Mouse (Mus musculus): ENCODE measurements around the gene Cpne7.
A peak's percentile ranks its signal among the peaks of the same experiment; 100 is the strongest.
"Not testable (repeated sequence)": the region's sequence is repeated elsewhere in the genome, so short reads cannot be mapped to it uniquely, and the experiment has no call there.

The Cpne7 gene

DNA sequence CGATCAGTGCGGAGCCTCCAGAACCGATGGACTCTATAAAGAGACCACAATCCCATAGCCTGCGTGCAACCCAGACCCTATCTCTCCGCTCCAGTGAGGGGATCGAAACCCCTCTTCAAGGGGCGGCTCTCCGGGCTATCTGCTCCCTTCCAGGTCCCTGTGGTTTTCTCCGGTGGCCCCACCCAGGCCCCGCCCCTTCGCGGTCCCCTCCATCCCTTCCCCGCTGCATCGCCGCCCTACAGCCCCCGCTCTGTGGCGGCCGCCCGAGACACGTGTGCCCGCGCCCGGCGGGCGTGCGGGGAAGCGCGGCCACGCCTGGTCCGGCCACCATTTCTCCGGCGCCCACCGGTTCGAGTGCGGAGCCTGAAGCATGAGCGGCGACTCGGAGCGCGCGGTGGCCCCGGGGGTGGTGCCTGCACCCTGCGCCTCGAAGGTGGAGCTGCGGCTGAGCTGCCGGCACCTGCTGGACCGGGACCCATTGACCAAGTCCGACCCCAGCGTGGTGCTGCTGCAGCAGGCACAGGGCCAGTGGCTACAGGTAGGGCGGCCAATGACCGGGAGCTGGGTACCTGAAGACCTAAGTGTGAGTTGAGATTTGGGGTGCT lies at the start of gene Cpne7:
Gene Cpne7 (plus strand): TSS at position 248 of the 605 bp plus-strand sequence.
- no peak for DNase-seq

GRCm38 (mm10) chr8:123071176-123071575 lies 46.0 kb upstream of the Cpne7 start:
- DNase-seq = peak; percentile 20 to 51

DNA sequence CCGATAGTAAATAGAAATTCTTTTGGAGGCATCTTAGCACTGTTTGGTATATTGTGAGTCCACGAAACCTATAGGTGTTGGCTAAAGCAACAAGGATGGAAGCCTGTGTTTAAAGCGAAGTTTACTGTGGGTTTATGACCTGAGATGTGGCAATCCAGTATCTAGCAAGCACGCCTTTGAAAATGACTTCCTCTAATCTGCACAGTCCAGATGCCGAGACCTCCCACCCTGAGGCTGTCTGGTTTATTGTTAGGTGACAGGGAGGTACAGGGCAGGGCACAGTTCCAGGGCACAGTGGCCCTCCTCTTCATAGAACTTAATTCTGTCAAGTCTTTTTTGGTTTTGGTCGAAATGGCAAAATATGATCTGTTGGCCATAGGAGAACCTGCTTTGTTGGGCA lies 40.0 kb upstream of the Cpne7 start:
- no peak for DNase-seq

- DNase-seq = no peak
Observed at GRCm38 (mm10) chr8:123082993-123083392, 34.2 kb upstream of the Cpne7 start.

DNA sequence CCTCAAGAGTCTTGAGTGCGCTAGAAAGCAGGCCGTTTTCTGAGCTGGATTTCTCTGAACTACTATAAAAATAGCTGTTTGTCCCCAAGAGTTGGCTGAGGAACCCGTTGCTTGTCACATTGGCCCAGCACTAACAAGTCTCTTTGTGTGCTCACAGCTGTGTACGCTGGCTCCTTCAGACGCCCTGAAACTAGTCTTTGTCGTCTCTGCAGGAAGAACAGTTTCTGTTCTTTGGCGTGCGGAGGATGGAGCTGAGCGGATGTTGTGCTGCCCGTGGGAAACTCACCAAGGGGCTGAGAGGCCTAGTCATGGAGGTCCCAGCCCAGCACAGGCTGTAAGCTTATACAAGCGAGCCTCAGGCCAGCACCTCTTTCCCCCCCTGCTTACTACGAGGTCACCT lies 33.6 kb upstream of the Cpne7 start:
- no peak for DNase-seq

- DNase-seq = no peak
Observed at GRCm38 (mm10) chr8:123087289-123087688, 29.9 kb upstream of the Cpne7 start.

DNA sequence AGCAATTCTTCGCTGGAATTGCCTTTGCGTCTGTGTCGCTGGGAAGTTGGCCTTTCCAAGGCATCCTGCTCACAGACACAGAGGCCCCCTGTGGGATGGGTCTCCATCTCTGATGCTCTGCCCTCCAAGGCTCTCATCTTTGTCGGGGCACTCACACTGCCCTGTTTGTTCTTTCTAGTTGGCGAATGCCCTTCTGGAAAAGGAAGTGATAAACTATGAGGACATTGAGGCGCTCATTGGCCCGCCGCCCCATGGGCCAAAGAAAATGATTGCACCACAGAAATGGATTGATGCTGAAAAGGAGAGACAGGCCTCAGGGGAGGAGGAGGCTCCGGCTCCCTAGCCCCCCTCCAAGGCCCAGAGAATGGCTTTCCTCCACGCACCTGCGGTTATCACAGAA lies 20.0 kb upstream of the Cpne7 start:
- DNase-seq = peak in 1 of 2 experiments; percentile 19

DNA sequence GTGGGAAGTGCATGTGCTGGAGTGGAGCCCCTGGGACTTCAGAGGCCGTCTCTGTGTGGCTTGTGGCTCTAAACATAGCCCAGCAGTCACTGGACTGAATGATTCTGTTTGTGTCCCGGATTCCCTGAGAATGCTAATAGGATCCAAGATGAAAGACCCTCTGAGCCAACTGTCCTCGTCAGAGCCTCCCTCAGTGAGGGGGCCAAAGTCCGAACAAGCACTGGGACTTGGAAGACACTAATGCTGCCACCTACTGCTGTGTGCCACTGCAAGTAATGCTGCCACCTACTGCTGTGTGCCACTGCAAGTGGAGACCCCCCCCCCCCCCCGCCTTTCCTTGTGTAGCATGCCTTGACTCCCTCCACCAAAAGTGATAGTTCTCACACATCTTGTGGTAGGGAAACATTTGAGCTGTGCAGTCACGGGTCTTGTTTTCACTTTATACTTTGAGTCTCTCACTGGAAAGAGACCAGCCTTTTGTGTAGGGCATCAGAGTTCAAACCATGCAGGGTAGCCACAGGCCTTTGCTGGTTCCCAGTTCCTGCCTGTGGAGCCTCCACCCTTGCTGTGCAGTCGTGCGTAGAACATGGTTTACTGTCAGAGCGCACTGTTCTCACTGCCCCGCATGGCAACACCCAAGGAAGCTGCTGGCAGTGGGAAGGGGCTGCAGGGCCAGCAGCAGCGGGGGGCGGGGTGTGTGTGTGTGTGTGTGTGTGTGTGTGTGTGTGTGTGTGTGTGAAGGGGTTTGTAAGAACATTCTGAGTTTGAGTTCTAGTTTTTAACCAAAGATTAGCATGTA lies 19.2 kb upstream of the Cpne7 start:
- peak; percentile 15 to 16 for DNase-seq

- peak in 1 of 2 experiments; percentile 7 for DNase-seq
Observed at GRCm38 (mm10) chr8:123100288-123100687, 16.9 kb upstream of the Cpne7 start.

DNA sequence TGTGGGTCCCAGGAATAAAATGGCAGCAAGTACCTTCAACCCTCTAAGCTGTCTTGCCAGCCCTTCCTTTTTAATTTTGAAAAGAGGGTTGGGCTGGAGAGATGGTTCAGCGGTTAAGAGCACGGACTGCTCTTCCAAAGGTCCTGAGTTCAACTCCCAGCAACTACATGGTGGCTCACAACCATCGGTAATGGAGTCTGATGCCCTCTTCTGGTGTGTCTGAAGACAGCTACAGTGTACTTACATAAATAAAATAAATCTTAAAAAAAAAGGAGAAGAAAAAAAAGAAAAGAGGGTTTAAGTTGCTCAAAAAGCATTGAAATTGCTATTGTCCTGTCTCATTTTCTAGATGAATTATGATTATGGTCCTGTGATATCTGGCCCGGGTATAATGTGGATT lies 15.9 kb upstream of the Cpne7 start:
- DNase-seq = no peak

DNA sequence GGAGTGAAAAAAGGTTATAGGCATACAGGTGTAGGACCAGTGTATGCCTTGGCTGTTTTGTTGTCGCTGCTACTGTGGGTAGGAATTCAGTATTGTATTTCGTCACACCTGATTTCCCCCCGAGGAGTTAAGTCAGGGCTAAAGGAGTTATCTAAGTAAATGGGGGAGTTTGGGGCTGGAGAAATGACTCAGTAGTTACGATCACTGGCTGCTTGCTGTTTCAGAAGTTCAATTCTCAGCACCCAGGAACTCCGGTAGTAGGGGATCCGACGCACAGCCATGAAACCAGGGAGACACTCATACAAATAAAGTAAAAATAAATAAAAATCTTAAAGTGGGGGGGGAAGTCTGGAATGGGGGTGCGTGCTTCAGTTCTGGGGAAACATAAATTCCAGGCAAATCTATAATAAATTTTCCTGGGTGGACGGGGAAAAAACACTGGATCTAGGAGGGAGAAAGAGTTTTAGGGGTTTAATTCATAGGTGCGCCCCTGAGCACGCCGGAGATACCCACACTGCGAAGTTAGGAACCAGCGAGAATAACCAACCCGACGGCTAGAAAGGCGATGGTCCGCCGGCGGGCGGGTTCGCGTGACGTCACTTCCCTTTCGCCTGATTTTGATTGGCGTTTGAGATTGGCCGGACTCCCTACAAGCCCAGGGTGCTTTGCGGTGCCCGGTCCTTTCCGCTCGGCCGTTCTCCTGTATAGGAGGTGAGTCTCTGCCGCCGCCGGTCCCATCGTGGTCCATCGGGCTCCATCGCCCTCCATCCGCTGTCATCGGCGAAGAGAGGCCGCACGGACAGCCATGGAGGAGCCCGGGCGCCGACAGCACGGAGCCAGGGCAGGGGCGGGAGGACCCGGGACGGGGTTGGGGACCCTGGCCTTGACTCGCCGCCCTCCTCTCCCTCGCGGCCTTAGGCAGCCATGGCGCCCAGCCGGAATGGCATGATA lies 15.2 kb upstream of the Cpne7 start, which contains the start of gene Rpl13:
Gene Rpl13 (plus strand): TSS at position 616 of the 951 bp plus-strand sequence.
- peak; percentile 98 for DNase-seq

DNA sequence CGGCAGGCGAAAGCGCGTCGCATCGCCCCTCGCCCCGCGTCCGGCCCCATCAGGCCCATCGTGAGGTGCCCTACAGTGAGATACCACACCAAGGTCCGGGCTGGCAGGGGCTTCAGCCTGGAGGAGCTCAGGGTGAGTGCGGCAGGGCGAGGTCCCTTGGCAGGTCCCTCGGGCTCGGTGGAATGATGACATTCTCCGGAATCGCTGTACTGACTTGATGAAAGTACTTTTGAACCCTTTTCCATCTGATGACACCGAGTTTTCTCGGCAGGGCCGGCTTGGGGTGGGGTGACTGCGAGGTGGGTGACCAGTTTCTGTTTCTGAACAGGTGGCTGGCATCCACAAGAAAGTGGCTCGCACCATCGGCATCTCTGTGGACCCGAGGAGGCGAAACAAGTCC lies 14.3 kb upstream of the Cpne7 start:
- DNase-seq = not testable (repeated sequence)

DNA sequence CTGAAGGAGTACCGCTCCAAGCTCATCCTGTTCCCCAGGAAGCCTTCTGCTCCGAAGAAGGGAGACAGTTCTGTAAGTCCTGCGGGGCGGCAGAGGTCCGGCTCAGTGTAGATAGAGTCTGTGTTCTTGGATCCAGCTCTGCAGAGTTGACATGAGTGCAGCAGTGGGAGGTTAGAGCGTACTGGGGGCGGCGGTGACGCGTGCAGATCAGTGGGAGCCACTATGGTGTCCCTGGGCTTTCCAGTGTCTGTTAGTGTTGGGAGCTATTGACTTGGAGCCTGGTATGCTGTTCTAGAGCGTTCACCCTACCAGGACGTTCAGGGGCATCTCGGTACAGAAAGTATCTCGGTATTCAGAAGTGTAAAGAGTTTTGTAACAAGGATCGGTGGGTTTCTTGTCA lies 13.9 kb upstream of the Cpne7 start:
- no peak for DNase-seq

DNA sequence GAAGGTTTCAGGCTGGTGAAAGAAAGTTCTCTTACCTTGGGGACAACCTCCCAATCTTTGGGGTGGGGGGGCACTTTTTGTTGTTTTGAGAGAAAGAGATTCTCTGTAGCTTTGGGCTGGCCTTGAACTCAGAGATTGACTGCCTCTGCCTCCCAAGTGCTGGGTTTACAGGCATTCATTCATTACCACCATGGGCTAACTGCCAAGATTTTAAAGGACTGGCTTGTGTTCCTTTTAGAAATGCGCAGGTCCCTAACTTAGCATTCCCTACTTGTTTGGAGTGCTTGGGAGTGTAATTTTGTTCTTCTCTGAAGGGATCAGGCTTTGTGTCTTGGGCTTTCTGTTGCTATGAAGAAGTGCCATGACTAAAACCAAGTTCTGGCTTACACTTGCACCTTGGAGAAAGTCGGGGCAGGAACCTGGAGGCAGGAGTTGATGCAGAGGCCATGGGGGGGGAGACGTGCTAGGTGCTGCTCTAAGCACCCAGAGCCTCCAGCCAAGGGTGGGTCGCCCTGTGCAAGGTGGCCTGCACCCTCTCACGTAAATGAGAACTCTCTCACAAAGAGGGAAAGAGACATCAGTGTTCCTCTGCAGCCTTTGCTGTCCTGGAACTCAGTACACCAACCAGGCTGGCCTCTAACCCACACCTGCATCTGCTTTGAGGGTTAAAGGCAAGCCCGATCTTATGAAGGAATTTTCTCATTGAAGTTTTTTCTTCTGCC lies 13.0 kb upstream of the Cpne7 start:
- no peak for DNase-seq

GRCm38 (mm10) chr8:123105553-123106326 lies 11.4 kb upstream of the Cpne7 start:
- no peak for DNase-seq

- peak in 1 of 2 experiments; percentile 34 for DNase-seq
Observed at GRCm38 (mm10) chr8:123106531-123106930, 10.6 kb upstream of the Cpne7 start.

- no peak for DNase-seq
Observed at GRCm38 (mm10) chr8:123108010-123108409, 9.2 kb upstream of the Cpne7 start.

DNA sequence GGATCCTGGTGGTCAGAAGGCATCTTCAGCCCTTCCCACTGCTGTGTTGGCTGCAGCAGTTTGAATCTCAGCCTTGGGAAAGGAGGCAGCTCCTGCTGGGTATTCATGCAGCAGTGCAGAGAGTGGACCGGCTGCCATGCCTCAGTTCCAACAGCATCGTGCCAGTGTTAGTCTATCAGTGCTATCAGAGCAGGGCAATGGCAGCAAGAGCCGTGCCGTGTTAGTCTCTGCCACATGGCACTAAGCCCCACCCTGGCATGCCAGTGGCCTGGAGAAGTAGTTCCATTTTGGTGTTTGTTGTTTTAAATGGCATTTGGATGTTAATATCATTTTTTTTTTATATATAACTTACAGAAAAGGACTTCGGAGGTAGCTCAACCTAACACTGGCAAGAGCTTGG lies 8.2 kb upstream of the Cpne7 start:
- no peak for DNase-seq

DNA sequence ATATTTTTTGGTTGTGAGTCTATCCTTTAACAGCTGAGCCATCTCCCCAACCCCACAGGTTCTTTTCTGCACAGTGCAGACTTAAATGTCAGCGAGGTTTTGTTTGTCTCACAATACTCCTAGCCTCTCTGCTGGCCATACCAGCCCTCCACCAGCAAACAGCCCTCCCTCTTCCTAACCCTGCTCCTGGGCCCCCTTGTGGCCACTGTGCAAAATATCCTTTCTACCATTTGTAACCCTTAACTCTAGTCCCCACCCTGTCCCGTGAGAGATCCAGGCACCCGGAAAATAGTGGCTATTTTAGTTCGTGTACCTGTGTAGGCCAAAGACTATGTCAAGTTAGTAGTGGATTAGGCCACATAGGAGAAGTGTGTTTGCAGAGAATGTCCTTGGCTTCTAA lies 6.5 kb upstream of the Cpne7 start:
- peak; percentile 54 to 66 for DNase-seq

DNA sequence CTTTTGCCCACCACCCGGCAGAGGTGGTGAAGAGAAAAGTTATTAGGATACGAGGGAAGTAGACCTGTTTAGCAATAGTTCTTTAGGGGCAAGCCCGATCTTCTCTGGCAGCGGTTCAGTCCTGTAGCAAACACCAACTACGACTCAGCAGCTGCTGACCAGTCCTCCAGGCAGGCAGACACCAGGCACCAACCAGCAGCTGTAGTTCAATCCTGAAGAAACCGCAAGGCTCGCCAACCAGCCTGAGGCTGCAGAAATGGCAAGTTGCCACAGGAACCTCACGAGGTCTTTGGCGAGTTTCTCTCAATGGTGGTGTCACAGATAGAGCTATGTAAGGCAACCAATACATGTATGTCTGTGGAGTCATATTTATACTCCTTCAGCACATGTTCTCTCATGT lies 4.3 kb upstream of the Cpne7 start:
- peak in 1 of 2 experiments; percentile 59 for DNase-seq

GRCm38 (mm10) chr8:123113908-123114469 lies 3.2 kb upstream of the Cpne7 start:
- DNase-seq = no peak
